Mouse (Mus musculus): ENCODE results near the gene Atrn. TPM values are rescaled to one million over a fixed set of nuclear protein-coding genes. Genes with fewer than 3 reads are reported as not detected.

The Atrn gene
- polyA plus RNA-seq, 1 experiment = 48.2 TPM

DNA sequence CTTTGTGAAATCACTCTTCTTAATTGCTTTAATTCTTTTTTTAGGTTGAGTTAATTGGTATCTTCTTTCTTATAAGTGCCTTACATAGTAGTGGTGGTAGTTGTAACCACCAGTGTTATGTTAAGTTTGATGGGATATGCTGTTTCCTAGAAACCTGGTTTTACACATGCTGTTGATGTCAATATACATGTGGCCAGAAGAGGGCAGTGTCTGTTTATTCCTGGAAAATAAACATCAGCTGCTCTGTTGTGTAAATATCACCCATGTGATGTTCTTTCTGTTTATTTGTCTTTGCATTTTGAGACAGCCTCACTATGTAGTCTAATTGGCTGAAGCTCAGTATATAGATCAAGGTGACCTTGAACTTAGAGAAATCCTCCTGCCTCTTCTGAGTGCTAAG, 55.6 kb downstream of the Atrn start:
- Histone ChIP-seq H3K27ac (ENCODE audit: insufficient read depth, low read length) (no peak overlapping the region), H3K27me3 (ENCODE audit: control insufficient read depth, insufficient read depth, low read length) (no peaks in the 10 kb centered on the region), H3K4me3 (replicated peaks; ENCODE audit: insufficient read depth, low read depth, low read length) (no peak overlapping the region), H3K4me1 (ENCODE audit: control insufficient read depth, insufficient read depth, low read length) (no peaks in the 10 kb centered on the region)
- TF ChIP-seq POLR2A (IDR thresholded peaks at IDR 0.05; ENCODE audit: borderline replicate concordance, insufficient read depth, low read length) (no peak), CTCF (IDR thresholded peaks at IDR 0.05; ENCODE audit: borderline replicate concordance, insufficient read depth, low read depth, low read length) (no peak)
- DNase-seq = peak in 1 of 2 experiments; percentile 14

DNA sequence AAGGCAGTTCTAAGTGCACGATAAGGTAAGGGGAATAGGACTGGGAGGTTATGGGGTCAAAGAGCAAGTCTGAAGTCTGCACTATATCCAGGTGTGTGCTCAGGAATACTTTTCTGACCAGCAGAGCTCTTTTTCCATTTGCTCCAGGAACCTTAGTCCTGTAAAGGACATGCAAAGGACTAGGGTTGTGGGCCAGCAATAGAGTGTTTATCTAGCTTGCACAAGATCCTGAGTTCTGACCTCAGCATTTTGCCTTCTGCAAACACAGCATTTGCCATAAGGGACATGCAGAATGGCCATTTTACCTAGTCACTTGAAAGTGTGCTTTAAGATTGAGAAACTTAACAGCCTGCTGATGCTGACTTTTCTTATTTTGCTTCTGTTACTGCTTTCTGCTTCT, 58.7 kb downstream of the Atrn start:
- H3K4me1 ChIP-seq (ENCODE audit: control insufficient read depth, insufficient read depth, low read length) = no peaks in the 10 kb centered on the region
- DNase-seq = no peak
- H3K27ac ChIP-seq (ENCODE audit: insufficient read depth, low read length) = no peak overlapping the region
- H3K27me3 ChIP-seq (ENCODE audit: control insufficient read depth, insufficient read depth, low read length) = no peaks in the 10 kb centered on the region
- H3K4me3 ChIP-seq (replicated peaks; ENCODE audit: insufficient read depth, low read depth, low read length) = no peak overlapping the region
- TF ChIP-seq CTCF (IDR thresholded peaks at IDR 0.05; ENCODE audit: borderline replicate concordance, insufficient read depth, low read depth, low read length) (no peak), POLR2A (IDR thresholded peaks at IDR 0.05; ENCODE audit: borderline replicate concordance, insufficient read depth, low read length) (no peak)
- WGBS = 97% methylated on average over 1 of the region's 1 CpGs

DNA sequence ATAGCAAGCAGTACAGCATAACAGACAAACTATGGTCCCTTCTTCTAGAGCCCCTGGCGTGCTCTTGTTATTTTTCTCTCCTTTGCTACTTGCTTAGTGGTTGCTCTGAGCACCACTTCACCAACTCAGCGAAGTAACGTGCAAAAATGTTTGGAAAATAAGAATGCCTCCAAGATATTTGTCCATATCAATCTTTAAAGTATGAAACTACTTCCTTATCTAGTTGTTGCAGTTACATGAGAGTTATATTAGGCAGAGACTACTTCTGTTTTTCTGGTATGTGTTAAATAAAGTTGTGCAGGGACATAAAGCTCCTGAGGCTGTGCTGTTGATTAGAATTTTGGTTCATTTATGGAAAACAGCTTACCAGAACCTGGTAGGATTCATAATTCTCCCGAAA, 64.7 kb downstream of the Atrn start:
- 96% methylated on average over 4 of the region's 4 CpGs for WGBS
- Histone ChIP-seq H3K4me3 (replicated peaks; ENCODE audit: insufficient read depth, low read depth, low read length) (no peak overlapping the region), H3K27ac (ENCODE audit: insufficient read depth, low read length) (no peak overlapping the region), H3K4me1 (ENCODE audit: control insufficient read depth, insufficient read depth, low read length) (no peaks in the 10 kb centered on the region), H3K27me3 (ENCODE audit: control insufficient read depth, insufficient read depth, low read length) (no peaks in the 10 kb centered on the region)
- no peak for DNase-seq
- no peak for TF ChIP-seq CTCF (IDR thresholded peaks at IDR 0.05; ENCODE audit: borderline replicate concordance, insufficient read depth, low read depth, low read length)
- TF ChIP-seq POLR2A (IDR thresholded peaks at IDR 0.05; ENCODE audit: borderline replicate concordance, insufficient read depth, low read length) = no peak

DNA sequence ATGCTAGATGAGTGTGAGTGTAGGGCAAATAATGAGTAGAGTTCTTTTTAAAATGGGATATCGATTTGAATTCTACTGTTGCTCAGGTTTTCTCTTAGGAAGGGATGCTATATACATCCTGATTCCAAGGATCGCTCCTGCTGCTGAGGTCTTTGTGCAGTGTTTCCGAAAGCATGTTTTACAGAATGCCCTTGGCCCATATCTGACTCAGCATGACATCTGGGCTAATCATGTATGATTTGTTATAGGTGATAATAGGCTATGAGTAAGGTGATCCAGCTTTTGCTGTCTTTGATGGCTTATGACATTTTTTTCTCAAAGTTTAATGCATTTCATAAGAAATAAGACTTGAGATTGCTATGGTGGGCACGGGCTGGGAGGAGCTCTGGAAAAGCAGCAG, 66.1 kb downstream of the Atrn start:
- H3K27me3 ChIP-seq (ENCODE audit: control insufficient read depth, insufficient read depth, low read length) = no peaks in the 10 kb centered on the region
- TF ChIP-seq CTCF (IDR thresholded peaks at IDR 0.05; ENCODE audit: borderline replicate concordance, insufficient read depth, low read depth, low read length) = no peak
- TF ChIP-seq POLR2A (IDR thresholded peaks at IDR 0.05; ENCODE audit: borderline replicate concordance, insufficient read depth, low read length) = no peak
- no peak overlapping the region for H3K27ac ChIP-seq (ENCODE audit: insufficient read depth, low read length)
- no peak overlapping the region for H3K4me3 ChIP-seq (replicated peaks; ENCODE audit: insufficient read depth, low read depth, low read length)
- no peak for DNase-seq
- WGBS = 93% methylated on average over 4 of the region's 4 CpGs
- H3K4me1 ChIP-seq (ENCODE audit: control insufficient read depth, insufficient read depth, low read length) = no peaks in the 10 kb centered on the region

DNA sequence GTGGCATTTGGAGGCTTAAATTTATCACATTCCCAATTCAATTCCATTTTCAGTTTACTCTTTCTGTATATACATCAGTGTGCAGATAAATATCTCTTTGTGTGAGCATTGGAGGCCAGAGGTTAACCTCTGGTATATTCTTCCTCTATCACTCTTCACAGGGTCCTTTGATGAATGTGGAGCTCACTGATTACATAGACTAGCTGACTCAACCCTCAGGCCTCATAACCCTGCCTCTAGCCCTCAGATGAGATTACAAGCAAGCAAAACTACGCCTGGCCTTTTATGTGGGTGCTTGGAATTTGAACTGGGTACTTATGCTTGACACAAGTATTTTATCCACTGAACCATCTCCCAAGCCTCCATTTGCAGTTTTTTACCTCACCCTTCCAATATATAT, 68.6 kb downstream of the Atrn start:
- Histone ChIP-seq H3K27ac (ENCODE audit: insufficient read depth, low read length) (no peak overlapping the region), H3K4me3 (replicated peaks; ENCODE audit: insufficient read depth, low read depth, low read length) (no peak overlapping the region), H3K27me3 (ENCODE audit: control insufficient read depth, insufficient read depth, low read length) (no peaks in the 10 kb centered on the region), H3K4me1 (ENCODE audit: control insufficient read depth, insufficient read depth, low read length) (no peaks in the 10 kb centered on the region)
- DNase-seq = no peak
- 89% methylated on average over 1 of the region's 1 CpGs for WGBS
- TF ChIP-seq POLR2A (IDR thresholded peaks at IDR 0.05; ENCODE audit: borderline replicate concordance, insufficient read depth, low read length) (no peak), CTCF (IDR thresholded peaks at IDR 0.05; ENCODE audit: borderline replicate concordance, insufficient read depth, low read depth, low read length) (no peak)

DNA sequence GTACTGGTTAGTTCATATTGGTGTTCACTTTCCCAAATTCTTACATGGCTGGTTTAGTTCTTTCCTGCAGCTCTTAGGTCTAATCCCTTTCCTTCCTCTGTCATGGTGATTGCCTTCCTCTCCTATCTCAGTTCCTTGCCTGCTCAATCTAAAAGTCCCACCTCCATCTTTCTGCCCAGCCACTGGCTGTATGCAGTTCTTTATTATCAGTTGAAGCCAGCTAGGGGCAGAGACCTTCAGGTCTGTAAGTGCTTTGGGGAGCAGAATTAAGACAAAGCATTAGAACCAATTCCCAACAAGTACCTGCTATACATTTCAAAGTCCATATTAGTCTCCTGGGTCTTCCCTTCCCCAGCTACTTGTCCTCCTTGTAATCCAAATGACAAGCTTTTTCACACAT, 71.3 kb downstream of the Atrn start:
- no peak overlapping the region for H3K27ac ChIP-seq (ENCODE audit: insufficient read depth, low read length)
- DNase-seq = no peak
- H3K4me1 ChIP-seq (ENCODE audit: control insufficient read depth, insufficient read depth, low read length) = no peaks in the 10 kb centered on the region
- no peak for TF ChIP-seq POLR2A (IDR thresholded peaks at IDR 0.05; ENCODE audit: borderline replicate concordance, insufficient read depth, low read length)
- no peak for TF ChIP-seq CTCF (IDR thresholded peaks at IDR 0.05; ENCODE audit: borderline replicate concordance, insufficient read depth, low read depth, low read length)
- no peak overlapping the region for H3K4me3 ChIP-seq (replicated peaks; ENCODE audit: insufficient read depth, low read depth, low read length)
- no peaks in the 10 kb centered on the region for H3K27me3 ChIP-seq (ENCODE audit: control insufficient read depth, insufficient read depth, low read length)

DNA sequence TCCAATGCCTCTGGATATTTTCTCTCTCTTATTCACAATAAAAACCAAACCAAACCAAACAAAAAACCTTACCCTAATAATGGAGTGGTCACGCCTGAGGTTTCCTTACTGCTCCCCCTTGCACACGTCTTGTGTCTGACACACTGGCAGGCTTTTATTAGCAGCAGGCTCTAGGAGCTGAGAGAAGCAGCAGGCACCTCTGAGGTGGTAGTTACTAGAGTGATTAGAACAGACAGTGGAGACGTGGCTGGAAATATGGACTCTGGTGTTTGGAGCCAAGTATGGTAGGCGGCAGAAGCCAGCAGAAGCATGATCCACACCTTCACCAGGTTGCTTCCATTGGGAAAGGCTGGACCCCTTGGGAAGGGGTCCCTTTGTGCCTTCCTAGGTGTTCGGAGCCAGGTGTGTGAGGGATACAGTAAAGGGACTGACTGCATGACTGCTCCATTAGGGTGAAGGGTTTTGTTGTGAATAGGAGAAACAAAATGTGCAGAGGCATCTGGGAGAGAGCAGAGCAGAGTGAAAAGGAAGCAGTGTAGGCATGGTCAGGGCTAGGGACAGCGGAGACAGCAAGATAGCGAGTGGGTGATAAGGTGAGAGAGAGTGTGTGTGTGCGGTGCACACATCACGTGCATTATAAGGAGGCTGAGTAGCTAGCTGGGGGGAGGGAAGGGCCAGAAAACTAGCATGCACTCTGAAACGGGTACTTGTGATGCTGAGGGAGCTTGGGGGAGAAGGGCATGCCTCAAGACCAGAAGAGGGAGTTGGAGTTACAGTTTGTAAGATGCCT, 72.0 kb downstream of the Atrn start:
- no peaks in the 10 kb centered on the region for H3K27me3 ChIP-seq (ENCODE audit: control insufficient read depth, insufficient read depth, low read length)
- 73% methylated on average over 10 of the region's 10 CpGs for WGBS
- no peak overlapping the region for H3K27ac ChIP-seq (ENCODE audit: insufficient read depth, low read length)
- H3K4me3 ChIP-seq (replicated peaks; ENCODE audit: insufficient read depth, low read depth, low read length) = no peak overlapping the region
- no peak for DNase-seq
- H3K4me1 ChIP-seq (ENCODE audit: control insufficient read depth, insufficient read depth, low read length) = no peaks in the 10 kb centered on the region
- no peak for TF ChIP-seq POLR2A (IDR thresholded peaks at IDR 0.05; ENCODE audit: borderline replicate concordance, insufficient read depth, low read length)

DNA sequence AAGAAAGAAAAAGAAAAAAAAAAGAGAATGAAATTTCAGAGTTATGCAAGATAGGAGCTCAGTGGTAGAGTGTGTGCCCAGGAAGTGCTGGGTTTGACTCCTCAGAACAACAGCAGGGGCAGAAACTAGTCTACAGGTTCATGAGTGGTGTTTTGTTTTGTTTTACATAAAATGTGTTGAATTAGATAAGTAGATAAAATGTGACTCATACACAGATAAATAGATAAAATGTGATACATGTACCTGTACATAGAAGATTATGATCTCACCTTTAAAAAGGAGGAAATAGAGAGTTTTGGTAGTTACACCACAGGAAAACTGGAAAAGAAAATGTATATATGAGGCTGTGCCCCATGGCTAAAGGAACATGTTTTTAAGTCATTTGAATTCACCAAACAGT, 72.8 kb downstream of the Atrn start:
- H3K27me3 ChIP-seq (ENCODE audit: control insufficient read depth, insufficient read depth, low read length) = no peaks in the 10 kb centered on the region
- H3K27ac ChIP-seq (ENCODE audit: insufficient read depth, low read length) = no peak overlapping the region
- no peak for DNase-seq
- no peaks in the 10 kb centered on the region for H3K4me1 ChIP-seq (ENCODE audit: control insufficient read depth, insufficient read depth, low read length)
- TF ChIP-seq POLR2A (IDR thresholded peaks at IDR 0.05; ENCODE audit: borderline replicate concordance, insufficient read depth, low read length) (no peak), CTCF (IDR thresholded peaks at IDR 0.05; ENCODE audit: borderline replicate concordance, insufficient read depth, low read depth, low read length) (no peak)
- H3K4me3 ChIP-seq (replicated peaks; ENCODE audit: insufficient read depth, low read depth, low read length) = no peak overlapping the region
